1 mouse cellular context compared by ENCODE assay signal in genomic region chr14:20661661-20662331, GRCm38 (mm10).
TF ChIP-seq lines count a peak whose summit lies in the region.

No protein-coding gene starts in this region.

TF ChIP-seq in MEL, 35 proteins besides CTCF, POLR2A, EP300 and RAD21 (continued from another document):
- TF ChIP-seq E2F4 (IDR thresholded peaks at IDR 0.05; ENCODE audit: borderline replicate concordance, low read depth, low read length) (no peak), GABPA (IDR thresholded peaks at IDR 0.05; ENCODE audit: low read depth, low read length) (no peak), USF1 (IDR thresholded peaks at IDR 0.05; ENCODE audit: low read depth, low read length) (no peak), CHD1 (IDR thresholded peaks at IDR 0.05; ENCODE audit: low read depth, low read length) (no peak)
